Mouse (Mus musculus) limb, embryonic 14.5 days (tissue): ENCODE measurements around the gene Igf1r. TPM values are rescaled to one million over a fixed set of nuclear protein-coding genes. Genes with fewer than 3 reads are reported as not detected.

Experiments used
- ATAC-seq: fragments of 200-750 bp; cut with Nextera tagmentation; 2 replicates; pipeline ENCODE4 v1.8.0; 2017; ENCODE audit warnings: low read depth, moderate number of reproducible peaks, moderate TSS enrichment; ENCODE audit not compliant: low FRiP score
- DNase-seq: peaks from one replicate; pipeline ENCODE4 v3.0.0-alpha.2; 2015; ENCODE audit warnings: low spot score
- H3K27ac ChIP-seq: fragments of 300-500 bp; sonication (generic); replicated peaks from 2 replicates; pipeline ENCODE4 v1.5.1; 2014; ENCODE audit warnings: low read depth, mild to moderate bottlenecking, low read length, moderate library complexity, mixed read lengths
- H3K27me3 ChIP-seq: fragments of 300-500 bp; sonication (generic); 2 replicates; pipeline ENCODE4 v1.6.1; 2014; ENCODE audit warnings: low read length, mixed read lengths; ENCODE audit not compliant: control insufficient read depth, insufficient read depth
- H3K36me3 ChIP-seq: fragments of 300-500 bp; sonication (generic); 2 replicates; pipeline ENCODE4 v1.6.1; 2014; ENCODE audit warnings: mild to moderate bottlenecking, low read length, moderate library complexity, mixed read lengths; ENCODE audit not compliant: control insufficient read depth, insufficient read depth
- H3K4me1 ChIP-seq: fragments of 300-500 bp; sonication (generic); 2 replicates; pipeline ENCODE4 v1.6.1; 2014; ENCODE audit warnings: antibody characterized with exemption, low read length, mixed read lengths; ENCODE audit not compliant: control insufficient read depth, insufficient read depth
- H3K4me2 ChIP-seq: fragments of 300-500 bp; sonication (generic); replicated peaks from 2 replicates; pipeline ENCODE4 v1.6.1; 2014; ENCODE audit warnings: low read depth, mild to moderate bottlenecking, low read length, moderate library complexity; ENCODE audit not compliant: severe bottlenecking
- H3K4me3 ChIP-seq: fragments of 300-500 bp; sonication (generic); replicated peaks from 2 replicates; pipeline ENCODE4 v1.5.1; 2014; ENCODE audit warnings: low read length
- H3K9ac ChIP-seq: fragments of 300-500 bp; sonication (generic); 2 replicates; pipeline ENCODE4 v1.6.1; 2014; ENCODE audit warnings: mild to moderate bottlenecking, low read depth, low read length, moderate library complexity; ENCODE audit not compliant: severe bottlenecking
- H3K9me3 ChIP-seq: fragments of 300-500 bp; sonication (generic); 2 replicates; pipeline ENCODE4 v1.6.1; 2016; ENCODE audit warnings: low read length; ENCODE audit not compliant: control insufficient read depth
- POLR2A ChIP-seq: fragments of 200-500 bp; IDR thresholded peaks from 2 replicates; pipeline ENCODE4 v1.8.0; 2012; ENCODE audit warnings: inconsistent platforms, mild to moderate bottlenecking, moderate library complexity, borderline replicate concordance; ENCODE audit not compliant: insufficient read depth, insufficient read length; ENCODE audit errors: extremely low read depth
- WGBS: fragments of 180-500 bp; shearing (Covaris S2); extraction: QIAGEN DNeasy Blood & Tissue Kit; methylation state at CpG from one replicate; pipeline ENCODE4 v1.1.7; 2014; 5-methylcytosine and 5-hydroxymethylcytosine counted together
- polyA plus RNA-seq, 2 experiments: library from polyadenylated mRNA; depleted of rRNA in 1 of 2; stranded (reverse) in 1 of 2; unstranded in 1 of 2; fragments of >200 nt; fragmentation: Nextera tagmentation in 1 of 2; extraction: Ambion mirVana in 1 of 2; gene quantifications; 2 replicates each; pipeline versions ENCODE4 v1.2.1 to v1.2.3; 2012 to 2014

Igf1r gene
- polyA plus RNA-seq, 2 experiments, result 22.5 to 34.6 TPM

- no peak for ATAC-seq
- H3K27me3 ChIP-seq, result no peaks in the 10 kb centered on the region
- H3K4me2 ChIP-seq, result no peak overlapping the region
- H3K27ac ChIP-seq, result no peak overlapping the region
- TF ChIP-seq POLR2A, result no peak
- H3K4me3 ChIP-seq, result no peak overlapping the region
- H3K9ac ChIP-seq, result no peak overlapping the region
- peaks cover 10% of the 10 kb centered on the region for H3K4me1 ChIP-seq
- WGBS, result 78% methylated on average over 4 of the region's 4 CpGs
- DNase-seq, result no peak
- no peaks in the 10 kb centered on the region for H3K9me3 ChIP-seq
- no peaks in the 10 kb centered on the region for H3K36me3 ChIP-seq
These were observed 92.0 kb downstream of the Igf1r start for GRCm38 (mm10) chr7:68044621-68045020.

DNA sequence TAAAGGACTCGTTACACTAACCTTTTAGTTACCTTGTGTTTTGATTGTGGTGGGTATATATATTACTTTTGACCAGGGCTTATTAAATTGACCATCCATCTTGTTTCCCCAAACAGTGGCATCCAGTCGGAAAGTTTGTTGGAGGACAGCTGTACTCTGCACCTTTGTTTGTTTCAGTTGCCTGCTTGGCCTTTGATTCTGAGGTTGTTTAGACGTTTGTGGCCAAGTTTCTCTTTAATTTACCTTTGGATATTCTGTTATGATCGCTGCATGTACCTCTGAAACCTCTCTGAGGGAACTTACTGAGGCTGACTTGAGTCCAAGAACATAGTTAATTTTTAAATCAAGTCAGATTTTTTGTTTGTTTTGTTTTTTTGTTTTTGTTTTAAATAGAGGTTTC is 94.5 kb downstream of the Igf1r start:
- TF ChIP-seq POLR2A, result no peak
- Histone ChIP-seq H3K27ac (no peak overlapping the region), H3K4me1 (peaks cover 15% of the 10 kb centered on the region), H3K9ac (no peak overlapping the region), H3K36me3 (no peaks in the 10 kb centered on the region), H3K27me3 (no peaks in the 10 kb centered on the region), H3K4me2 (no peak overlapping the region), H3K9me3 (no peaks in the 10 kb centered on the region), H3K4me3 (no peak overlapping the region)
- WGBS, result 62% methylated on average over 4 of the region's 4 CpGs
- no peak for ATAC-seq
- DNase-seq, result no peak

- Histone ChIP-seq H3K4me2 (no peak overlapping the region), H3K4me1 (peaks cover 17% of the 10 kb centered on the region), H3K4me3 (no peak overlapping the region), H3K9me3 (no peaks in the 10 kb centered on the region), H3K36me3 (no peaks in the 10 kb centered on the region), H3K27me3 (no peaks in the 10 kb centered on the region), H3K27ac (no peak overlapping the region), H3K9ac (no peak overlapping the region)
- ATAC-seq (no peak), DNase-seq (no peak)
- WGBS, result 75% methylated on average over 4 of the region's 4 CpGs
- TF ChIP-seq POLR2A, result no peak
These were observed 95.9 kb downstream of the Igf1r start for GRCm38 (mm10) chr7:68048532-68048931.

- 33% methylated on average over 7 of the region's 7 CpGs for WGBS
- no peaks in the 10 kb centered on the region for H3K36me3 ChIP-seq
- H3K9ac ChIP-seq, result no peak overlapping the region
- no peaks in the 10 kb centered on the region for H3K27me3 ChIP-seq
- TF ChIP-seq POLR2A, result no peak
- DNase-seq (no peak), ATAC-seq (no peak)
- no peak overlapping the region for H3K4me3 ChIP-seq
- no peaks in the 10 kb centered on the region for H3K9me3 ChIP-seq
- H3K4me1 ChIP-seq, result peaks cover 20% of the 10 kb centered on the region
- H3K27ac ChIP-seq, result no peak overlapping the region
- no peak overlapping the region for H3K4me2 ChIP-seq
These were observed 96.4 kb downstream of the Igf1r start for GRCm38 (mm10) chr7:68049048-68049447.

DNA sequence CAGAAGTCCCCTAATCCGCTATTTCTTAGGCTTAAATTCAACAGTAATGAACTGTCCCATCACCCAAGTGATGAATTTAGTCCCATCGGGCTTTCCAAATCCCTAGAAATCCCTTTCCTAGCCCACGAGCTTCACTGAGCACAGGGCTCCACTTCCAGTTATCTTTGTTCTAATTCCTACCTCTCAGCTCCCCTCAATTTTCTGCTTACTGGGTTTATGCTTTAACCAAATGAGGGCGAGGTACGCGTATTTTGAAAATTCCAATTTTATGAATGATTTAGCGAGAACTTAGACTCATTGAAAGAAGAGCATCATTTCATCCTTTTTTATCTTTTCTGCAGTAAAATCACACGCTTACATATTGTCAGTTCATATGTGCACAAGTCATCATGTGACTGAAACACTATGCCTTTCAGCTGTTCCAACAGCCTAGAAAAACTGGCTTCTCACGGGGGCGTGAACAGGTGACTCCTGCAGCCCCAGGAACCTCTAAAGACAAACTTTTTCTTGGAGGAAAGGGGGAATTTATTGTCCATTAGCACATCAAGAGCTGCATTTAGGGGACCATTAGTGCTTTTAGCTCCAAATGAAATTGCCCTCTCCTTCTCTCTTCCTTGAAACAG is 100.5 kb downstream of the Igf1r start:
- ATAC-seq (no peak), DNase-seq (no peak)
- Histone ChIP-seq H3K27me3 (no peaks in the 10 kb centered on the region), H3K9me3 (no peaks in the 10 kb centered on the region), H3K9ac (no peak overlapping the region), H3K4me2 (no peak overlapping the region), H3K27ac (no peak overlapping the region), H3K36me3 (no peaks in the 10 kb centered on the region), H3K4me3 (no peak overlapping the region), H3K4me1 (peaks cover 24% of the 10 kb centered on the region)
- 67% methylated on average over 10 of the region's 10 CpGs for WGBS
- TF ChIP-seq POLR2A, result no peak

GRCm38 (mm10) chr7:68054498-68054897 is 101.9 kb downstream of the Igf1r start:
- Histone ChIP-seq H3K4me2 (no peak overlapping the region), H3K27ac (no peak overlapping the region), H3K9me3 (no peaks in the 10 kb centered on the region), H3K27me3 (no peaks in the 10 kb centered on the region), H3K9ac (no peak overlapping the region), H3K36me3 (no peaks in the 10 kb centered on the region), H3K4me1 (peaks cover 16% of the 10 kb centered on the region), H3K4me3 (no peak overlapping the region)
- DNase-seq (no peak), ATAC-seq (no peak)
- TF ChIP-seq POLR2A, result no peak
- WGBS, result 40% methylated on average over 2 of the region's 2 CpGs
